Mouse (Mus musculus): ENCODE results near the gene Sorcs3.
A peak's percentile ranks its signal among the peaks of the same experiment; 100 is the strongest.

Sorcs3 gene

GRCm38 (mm10) chr19:48391551-48391950, 185.7 kb downstream of the Sorcs3 start:
- peak; percentile 33 for DNase-seq

DNA sequence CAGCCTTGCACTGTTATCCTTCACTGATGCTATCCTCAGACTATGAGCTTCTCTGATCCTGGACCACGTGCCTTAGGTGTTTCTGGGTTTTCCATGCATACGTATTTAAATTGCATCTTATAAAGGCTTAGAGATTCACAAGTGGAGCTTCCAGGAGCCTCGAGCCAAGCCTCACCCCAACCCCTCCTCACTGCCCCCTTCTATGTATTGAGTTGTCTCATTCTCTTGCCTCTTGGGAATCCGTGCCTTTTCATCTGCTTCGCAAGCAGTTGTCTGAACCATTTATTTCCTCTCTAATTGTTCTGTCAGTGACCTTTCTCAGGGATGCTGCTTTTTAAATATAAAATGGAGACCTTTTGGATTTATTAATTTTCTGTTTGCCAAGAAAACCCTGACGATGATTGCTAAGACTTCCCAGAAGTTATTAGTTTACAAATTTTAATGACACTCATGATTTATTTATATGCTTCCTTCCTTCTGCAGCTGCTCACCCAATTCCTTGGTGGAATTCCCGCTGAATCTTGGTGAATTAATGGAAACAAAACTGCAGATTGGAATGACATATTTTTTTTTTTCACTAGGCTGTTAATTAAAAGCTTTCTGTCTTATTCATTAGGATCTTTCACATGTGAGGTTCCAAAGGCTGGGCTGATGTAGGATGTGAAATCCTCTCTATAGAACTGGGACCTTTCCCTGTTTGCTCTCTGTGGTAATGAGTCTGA, 199.1 kb downstream of the Sorcs3 start:
- DNase-seq: peak; percentile 22

DNA sequence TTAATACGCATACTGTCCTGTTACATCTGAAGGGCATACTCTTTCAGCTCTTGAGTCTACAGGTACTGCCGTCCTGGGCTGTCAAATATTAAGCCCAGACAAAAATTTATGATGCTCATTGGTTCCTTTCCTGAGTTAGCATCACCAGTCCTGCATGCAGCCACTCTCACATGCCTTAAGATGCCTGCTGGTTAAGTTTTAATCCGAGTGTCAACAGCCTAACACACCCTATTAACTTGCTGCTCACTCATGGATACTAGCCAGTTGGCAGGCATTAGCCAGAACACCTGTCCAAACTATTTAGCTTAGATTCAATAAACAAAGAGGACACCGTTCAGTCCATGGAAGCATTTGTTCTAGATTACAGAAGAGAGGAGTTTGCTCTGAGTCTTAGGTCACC, 202.4 kb downstream of the Sorcs3 start:
- DNase-seq: no peak

- peak; percentile 71 for DNase-seq
Measured at GRCm38 (mm10) chr19:48411332-48411731, 205.5 kb downstream of the Sorcs3 start.

DNA sequence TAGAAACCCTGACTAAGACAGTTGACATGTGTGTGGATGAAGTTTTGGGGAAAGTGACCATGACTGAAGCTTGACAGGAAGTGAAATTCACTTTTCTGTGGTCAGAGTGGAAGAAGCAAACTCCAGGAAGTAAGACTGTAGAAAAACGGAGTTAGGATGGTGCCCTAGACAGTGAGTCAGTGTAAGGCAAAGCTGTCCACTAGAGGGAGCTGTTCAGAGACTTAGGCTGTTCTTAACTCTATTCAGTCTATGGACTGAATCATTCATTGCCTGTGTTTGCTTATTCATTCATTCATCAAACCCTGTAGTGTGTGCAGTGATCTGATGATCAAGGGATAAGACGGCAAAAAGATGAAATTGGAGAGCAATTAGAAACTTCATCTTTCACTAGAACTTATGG, 208.0 kb downstream of the Sorcs3 start:
- DNase-seq: peak; percentile 53

DNA sequence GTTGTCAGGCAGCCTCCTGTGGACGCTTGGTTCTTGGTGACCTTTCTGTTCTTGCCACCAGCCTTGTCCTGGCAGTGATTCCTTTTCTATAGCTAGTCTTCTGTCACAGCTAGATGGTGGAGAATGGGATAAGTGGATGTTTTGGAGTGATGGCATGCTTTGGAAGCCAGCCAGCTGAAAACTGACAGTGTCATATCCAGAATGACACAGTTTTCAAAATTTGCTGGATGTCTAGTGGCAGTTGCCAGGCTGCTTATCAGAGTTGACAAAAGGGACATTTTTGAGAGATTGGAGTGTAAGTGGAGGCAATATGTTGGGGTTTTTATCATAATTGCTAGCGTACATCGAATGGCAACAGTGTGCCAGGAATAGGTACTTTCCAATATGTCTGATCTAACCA, 212.5 kb downstream of the Sorcs3 start:
- DNase-seq: no peak

DNA sequence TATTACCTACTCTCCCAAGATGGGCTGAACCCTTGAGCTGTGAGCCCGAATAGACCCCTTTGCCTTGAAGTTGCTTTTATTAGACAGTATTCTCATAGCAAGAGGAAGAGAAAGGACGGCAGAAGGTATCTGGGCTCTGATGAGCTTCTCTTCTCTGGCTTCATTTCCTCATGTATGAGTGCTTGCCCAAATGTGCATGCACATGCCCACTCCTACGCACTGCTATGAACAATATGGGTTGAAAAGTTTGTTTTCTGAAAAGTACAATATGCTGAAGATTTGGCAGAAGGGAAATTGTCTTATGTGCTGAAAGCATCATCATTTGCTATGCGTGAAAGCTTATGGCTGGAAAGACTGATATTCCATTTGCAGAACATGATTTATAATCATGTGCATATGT, 223.4 kb downstream of the Sorcs3 start:
- no peak for DNase-seq

DNA sequence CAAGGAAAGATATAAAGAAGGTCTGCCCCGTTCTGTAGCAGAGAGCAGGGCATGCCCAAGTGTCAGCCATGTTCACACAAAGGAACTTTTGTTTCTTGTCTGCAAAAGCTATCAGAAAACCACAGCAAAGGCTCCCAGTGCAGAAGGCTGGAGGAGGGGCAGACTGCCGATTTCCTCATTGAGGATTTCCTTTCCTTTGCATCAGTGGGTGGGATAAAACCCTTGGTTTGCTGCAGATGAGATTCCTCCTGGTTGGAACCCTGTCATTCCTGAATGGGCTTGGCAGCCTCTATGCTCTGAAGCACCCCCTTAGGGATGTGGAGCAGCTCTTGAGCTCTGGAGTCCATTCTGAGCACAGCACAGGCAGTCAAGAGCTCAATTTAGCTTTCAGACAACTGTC, 223.9 kb downstream of the Sorcs3 start:
- no peak for DNase-seq

DNA sequence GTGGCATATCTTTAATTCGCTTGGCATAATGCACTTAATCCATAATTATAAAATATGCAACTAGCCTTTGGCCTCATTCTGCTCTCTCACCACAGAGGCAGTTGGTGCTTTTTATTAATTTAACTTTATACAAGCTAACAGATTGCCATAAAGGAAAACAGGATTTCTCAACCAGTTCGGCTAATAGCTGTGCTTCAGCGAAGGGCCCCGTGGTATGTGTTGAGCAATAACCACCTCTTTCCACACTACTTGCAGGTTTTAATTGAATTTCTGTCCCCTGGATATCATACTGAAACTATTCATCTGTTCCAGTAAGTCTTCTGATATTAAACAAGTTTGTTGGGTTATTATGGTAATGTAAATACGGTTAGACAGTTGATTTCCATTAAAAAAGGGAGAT, 224.5 kb downstream of the Sorcs3 start:
- DNase-seq: no peak

GRCm38 (mm10) chr19:48438450-48438849, 232.6 kb downstream of the Sorcs3 start:
- no peak for DNase-seq

DNA sequence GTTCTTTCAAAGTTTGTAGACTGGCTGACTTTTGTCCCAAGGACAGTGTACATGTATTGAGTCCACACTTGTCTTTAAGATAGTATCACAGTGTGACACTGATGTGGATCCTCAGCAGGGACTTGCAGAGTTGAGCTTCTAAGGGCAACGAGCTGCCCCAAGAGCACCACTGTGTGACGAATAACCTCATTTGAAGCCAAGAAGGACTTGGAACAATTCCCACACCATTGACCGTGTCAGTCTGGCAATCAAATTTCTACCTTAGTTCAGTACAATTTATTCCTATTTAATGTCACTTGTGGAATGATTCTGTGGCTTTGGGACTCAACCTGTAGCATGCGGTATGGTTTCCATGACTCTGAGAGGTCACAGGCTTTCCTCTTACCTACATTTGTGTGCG, 255.3 kb downstream of the Sorcs3 start:
- DNase-seq: no peak

DNA sequence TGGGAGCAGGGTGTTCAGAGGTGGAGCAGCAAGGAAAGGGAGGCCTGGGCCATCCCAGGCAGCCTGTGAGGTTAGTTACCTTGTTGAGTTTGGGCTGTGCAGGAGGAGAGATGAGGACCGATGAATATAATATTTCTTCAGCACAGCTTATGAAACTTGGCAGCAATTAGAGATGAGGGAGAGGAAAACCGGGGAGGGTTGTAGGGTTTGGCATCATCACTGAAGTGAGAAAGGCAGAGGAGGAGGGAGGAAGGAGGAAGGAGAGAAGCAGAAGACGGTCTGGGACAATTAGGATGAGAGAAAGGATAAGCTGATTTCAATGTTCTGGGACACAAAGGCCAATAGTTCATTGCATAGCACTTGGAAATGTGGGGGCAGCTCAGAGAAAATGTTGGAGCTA, 256.6 kb downstream of the Sorcs3 start:
- no peak for DNase-seq

GRCm38 (mm10) chr19:48463494-48463893, 257.7 kb downstream of the Sorcs3 start:
- DNase-seq: no peak

DNA sequence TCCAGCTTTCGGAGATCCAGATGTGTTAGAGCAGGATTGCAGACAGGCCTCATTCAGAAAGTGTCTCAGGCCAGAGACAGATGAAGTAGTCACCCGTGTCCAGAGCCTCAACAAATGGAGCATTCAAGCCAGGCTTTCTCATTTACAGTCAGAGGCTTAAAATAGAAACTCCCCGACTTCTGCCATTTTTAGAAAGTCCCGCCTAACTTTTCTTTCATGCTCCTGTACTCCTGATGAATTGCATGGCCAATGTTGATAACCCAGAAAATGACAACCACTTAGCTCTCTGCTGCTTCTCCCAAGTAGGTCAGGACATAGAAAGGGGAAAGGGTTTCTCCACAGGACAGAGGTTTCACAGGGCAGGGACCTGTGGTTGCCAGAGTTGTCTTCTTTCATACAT, 261.6 kb downstream of the Sorcs3 start:
- DNase-seq: no peak

DNA sequence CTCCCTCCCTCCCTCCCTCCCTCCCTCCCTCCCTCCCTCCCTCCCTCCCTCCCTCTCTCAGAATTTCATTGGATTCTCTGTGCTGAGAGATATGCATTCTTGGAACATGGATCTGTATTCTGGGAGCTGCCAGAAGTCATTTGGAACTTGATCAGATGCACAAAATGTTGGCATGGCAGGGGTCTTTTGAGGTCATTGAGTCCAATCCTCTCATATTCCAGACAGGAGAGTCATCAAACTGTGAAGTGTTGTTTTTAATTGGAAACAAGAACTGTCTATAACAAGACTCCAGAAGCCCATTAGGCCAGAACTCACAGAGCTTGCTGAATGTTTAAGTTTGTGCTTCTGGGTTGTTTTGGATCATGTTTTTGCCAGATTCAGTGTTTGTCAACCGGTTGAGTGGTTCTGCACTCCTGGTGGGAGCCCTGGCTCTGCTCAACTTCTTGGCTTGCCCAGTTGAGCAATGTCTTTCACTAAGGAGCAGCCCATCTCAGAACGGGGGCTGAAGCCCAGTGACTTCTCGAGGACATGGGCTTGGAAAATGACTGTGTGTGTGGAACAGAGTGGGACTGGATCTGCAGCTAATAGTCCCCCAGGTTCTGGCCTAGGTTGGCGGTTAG, 264.1 kb downstream of the Sorcs3 start:
- DNase-seq: no peak

GRCm38 (mm10) chr19:48471927-48472326, 266.1 kb downstream of the Sorcs3 start:
- DNase-seq: no peak

- no peak for DNase-seq
Measured at GRCm38 (mm10) chr19:48475784-48476410, 270.1 kb downstream of the Sorcs3 start.

GRCm38 (mm10) chr19:48478864-48479263, 273.0 kb downstream of the Sorcs3 start:
- peak; percentile 43 for DNase-seq

- DNase-seq: peak; percentile 30
Measured at GRCm38 (mm10) chr19:48482946-48483345, 277.1 kb downstream of the Sorcs3 start.

- DNase-seq: no peak
Measured at GRCm38 (mm10) chr19:48491111-48491510, 285.3 kb downstream of the Sorcs3 start.

DNA sequence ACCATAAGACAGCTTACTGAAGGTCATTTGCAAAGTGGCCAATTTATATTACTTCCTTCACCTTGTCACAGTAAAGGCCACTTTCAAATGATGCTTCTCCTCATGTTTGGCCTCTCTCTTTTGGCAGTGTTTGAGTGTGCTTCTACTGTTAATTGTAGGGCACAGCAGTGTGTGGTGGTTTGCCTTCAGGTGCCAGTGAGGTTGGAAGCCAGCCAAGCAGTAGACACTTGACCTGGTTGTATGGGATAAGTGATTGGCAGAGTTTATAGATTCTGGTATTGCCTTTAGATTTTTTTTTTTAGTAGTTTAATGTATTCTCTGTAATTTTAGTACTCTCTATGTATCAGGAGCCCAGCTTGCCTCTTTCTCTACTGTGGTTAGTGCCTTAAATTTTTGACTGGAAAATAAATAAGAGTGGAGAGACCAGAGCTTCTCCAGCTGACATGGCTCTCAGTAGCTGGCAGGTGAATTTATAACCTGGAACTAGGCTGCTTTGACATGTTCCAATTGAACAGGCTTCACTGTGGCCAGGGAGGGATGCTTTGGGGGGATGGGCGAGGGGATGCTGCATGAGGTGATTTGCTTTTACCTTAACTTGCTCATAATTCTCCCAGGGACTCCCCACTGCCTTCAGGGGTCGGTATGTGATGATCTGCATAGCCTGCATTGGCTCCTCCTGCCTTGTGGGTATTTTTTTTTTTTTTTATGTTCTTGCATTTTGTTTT, 298.2 kb downstream of the Sorcs3 start:
- DNase-seq: no peak

DNA sequence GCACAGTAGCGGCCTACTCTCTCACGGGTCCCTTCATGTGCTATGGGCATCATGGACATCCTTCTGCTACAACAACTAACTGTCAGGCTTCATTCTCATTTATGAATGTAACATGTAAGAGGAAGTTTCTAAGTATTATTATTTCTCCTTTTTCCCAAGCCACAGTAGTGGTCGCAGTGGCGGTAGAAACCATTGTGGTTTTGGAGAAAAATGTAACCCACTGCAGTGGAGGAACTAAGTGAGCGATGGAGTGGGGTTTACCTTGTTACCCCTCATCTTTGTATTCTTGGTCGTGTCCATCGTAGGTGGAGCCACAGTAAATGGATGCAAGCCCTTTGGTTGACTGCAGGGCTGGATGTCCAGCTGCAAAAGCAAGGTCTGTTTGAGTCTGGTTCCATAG, 318.0 kb downstream of the Sorcs3 start:
- DNase-seq: no peak

- peak; percentile 15 for DNase-seq
Measured at GRCm38 (mm10) chr19:48524527-48525214, 318.8 kb downstream of the Sorcs3 start.
